Mouse (Mus musculus) hindbrain, embryonic 12.5 days (tissue): ENCODE measurements around the gene Nr1h2. TPM values are rescaled to one million over a fixed set of nuclear protein-coding genes. Genes with fewer than 3 reads are reported as not detected.
A peak's percentile ranks its signal among the peaks of the same experiment; 100 is the strongest.

Source experiments
- ATAC-seq: fragments of 200-750 bp; cut with Nextera tagmentation; 2 replicates; pipeline ENCODE4 v1.8.0; 2017; ENCODE audit warnings: moderate TSS enrichment; ENCODE audit not compliant: low FRiP score
- H3K27ac ChIP-seq: fragments of 300-500 bp; sonication (generic); 2 replicates; pipeline ENCODE4 v1.5.1; 2016; ENCODE audit warnings: mild to moderate bottlenecking
- H3K27me3 ChIP-seq: fragments of 300-500 bp; sonication (generic); 2 replicates; pipeline ENCODE4 v1.6.1; 2016; ENCODE audit warnings: mild to moderate bottlenecking
- H3K36me3 ChIP-seq: fragments of 300-500 bp; sonication (generic); 2 replicates; pipeline ENCODE4 v1.6.1; 2016; ENCODE audit warnings: mild to moderate bottlenecking
- H3K4me1 ChIP-seq: fragments of 300-500 bp; sonication (generic); 2 replicates; pipeline ENCODE4 v1.6.1; 2016
- H3K4me2 ChIP-seq: fragments of 300-500 bp; sonication (generic); replicated peaks from 2 replicates; pipeline ENCODE4 v1.6.1; 2016; ENCODE audit warnings: mild to moderate bottlenecking
- H3K4me3 ChIP-seq: fragments of 300-500 bp; sonication (generic); 2 replicates; pipeline ENCODE4 v1.5.1; 2016; ENCODE audit warnings: mild to moderate bottlenecking
- H3K9ac ChIP-seq: fragments of 300-500 bp; sonication (generic); 2 replicates; pipeline ENCODE4 v1.6.1; 2016; ENCODE audit warnings: mild to moderate bottlenecking, moderate library complexity
- H3K9me3 ChIP-seq: fragments of 300-500 bp; sonication (generic); replicated peaks from 2 replicates; pipeline ENCODE4 v1.6.1; 2016; ENCODE audit warnings: mild to moderate bottlenecking
- WGBS: fragments of 180-500 bp; shearing (Covaris S2); methylation state at CpG from one replicate; pipeline ENCODE4 v1.1.7; 2016; 5-methylcytosine and 5-hydroxymethylcytosine counted together
- polyA plus RNA-seq: library from polyadenylated mRNA; unstranded; fragments of >200 nt; fragmentation: Nextera tagmentation; extraction: Ambion mirVana; gene quantifications from 2 replicates; pipeline ENCODE4 v1.2.1, GENCODE M21; 2016

Gene Nr1h2
- polyA plus RNA-seq, 1 experiment from 2014 or later = 71.5 TPM

DNA sequence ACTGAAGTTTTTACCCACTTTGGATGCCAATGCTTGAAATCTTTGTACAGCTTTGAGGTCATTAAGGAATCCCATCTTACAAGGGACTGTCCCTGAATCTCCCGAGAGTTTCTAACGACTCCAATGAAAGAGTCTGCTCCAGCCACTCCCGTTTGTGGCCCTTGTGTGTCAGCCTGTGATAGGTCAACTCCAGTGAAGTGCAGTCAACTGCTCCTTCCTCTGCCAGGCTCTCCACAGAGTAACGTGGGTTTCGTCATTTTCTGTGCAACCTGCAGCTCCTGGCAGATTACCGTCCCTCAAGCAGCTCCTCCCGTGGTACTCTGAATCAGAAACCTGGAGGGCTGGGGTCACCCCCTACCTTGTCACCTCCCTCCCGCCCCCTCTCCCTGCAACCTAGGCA, 9.5 kb upstream of the Nr1h2 start:
- WGBS = 53% methylated on average over 8 of the region's 8 CpGs

DNA sequence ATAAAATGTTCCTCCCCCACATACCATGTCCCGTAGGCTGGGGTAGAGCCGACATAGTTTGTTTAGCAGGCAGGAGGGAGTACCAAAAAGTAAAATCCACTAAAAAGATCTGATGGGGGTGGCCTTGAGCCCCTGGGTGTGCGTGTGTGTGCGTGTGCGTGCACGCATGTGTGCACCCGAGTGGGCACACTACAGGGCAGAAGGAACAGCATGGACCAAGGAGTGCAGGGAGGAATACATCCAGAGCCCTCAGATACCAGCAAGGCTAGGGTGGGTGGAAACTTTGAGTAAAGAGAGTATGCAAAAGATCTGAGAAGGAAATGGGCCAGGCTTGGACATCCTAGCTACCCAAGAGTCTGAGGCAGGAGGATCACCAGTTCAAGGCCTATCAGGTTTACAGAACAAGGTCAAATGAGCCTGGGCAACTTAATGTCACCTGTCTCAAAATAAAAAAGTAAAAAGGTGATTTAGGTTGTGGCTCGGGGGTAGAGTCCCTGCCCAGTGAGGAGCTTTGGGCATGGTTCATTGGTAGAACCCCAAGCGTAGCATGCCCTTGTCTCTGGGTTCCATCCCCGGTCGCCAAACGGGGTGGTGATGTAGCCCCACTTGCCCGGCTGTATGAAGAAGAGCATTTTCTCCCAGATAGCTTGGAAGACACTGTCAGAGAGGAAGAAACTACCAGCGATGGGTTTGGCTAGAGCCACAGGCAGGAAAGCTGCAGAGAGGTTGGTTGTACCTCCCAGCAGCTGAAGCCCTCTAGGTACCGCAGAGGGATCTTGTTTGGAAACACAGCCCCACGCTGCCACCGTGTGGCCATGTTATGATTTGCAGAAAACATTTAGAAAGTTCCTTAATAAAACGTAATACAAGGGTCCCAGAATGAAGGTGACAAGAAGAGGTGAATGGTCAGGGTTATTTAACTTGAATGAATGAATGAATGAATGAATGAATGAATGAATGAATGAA, 7.0 kb upstream of the Nr1h2 start:
- Histone ChIP-seq H3K9ac (no peak overlapping the region), H3K4me3 (no peak overlapping the region), H3K27me3 (peaks cover 9% of the 10 kb centered on the region), H3K36me3 (no peaks in the 10 kb centered on the region), H3K4me2 (no peak overlapping the region), H3K27ac (no peak overlapping the region), H3K4me1 (no peaks in the 10 kb centered on the region), H3K9me3 (no peaks in the 10 kb centered on the region)
- peak; percentile 58; the same call in 1 of the 2 replicates for ATAC-seq
- WGBS = 54% methylated on average over 18 of the region's 18 CpGs

More for the DNA sequence above, 9.5 kb upstream of the Nr1h2 start:
- H3K4me2 ChIP-seq = no peak overlapping the region
- H3K27ac ChIP-seq = no peak overlapping the region
- H3K36me3 ChIP-seq = no peaks in the 10 kb centered on the region
- no peaks in the 10 kb centered on the region; the same call in 1 of the 2 replicates for H3K27me3 ChIP-seq
- no peak overlapping the region for H3K9ac ChIP-seq
- no peaks in the 10 kb centered on the region for H3K9me3 ChIP-seq
- ATAC-seq = no peak
- H3K4me3 ChIP-seq = no peak overlapping the region
- no peaks in the 10 kb centered on the region for H3K4me1 ChIP-seq

DNA sequence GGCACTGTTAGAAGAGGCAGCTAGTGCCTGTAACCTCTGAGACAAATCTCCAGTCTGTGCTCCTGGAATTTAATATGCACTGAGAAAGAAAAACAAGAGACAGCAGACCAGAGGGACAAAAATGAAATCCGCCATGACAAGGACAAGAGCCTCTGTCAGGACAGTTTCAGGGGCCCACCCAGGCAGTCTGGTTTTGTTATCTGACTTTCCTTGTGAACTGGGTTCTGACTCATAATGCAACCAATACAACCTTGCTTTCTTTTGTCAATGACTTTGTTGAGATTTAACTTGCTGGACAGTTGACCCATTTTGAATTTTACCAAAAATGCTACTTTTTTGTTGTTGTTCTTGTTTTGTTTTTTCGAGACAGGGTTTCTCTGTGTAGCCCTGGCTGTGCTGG, 3.9 kb upstream of the Nr1h2 start:
- no peak for ATAC-seq
- Histone ChIP-seq H3K27me3 (peaks cover 10% of the 10 kb centered on the region), H3K4me3 (no peak overlapping the region), H3K9ac (no peak overlapping the region), H3K4me2 (no peak overlapping the region), H3K27ac (no peak overlapping the region), H3K9me3 (no peaks in the 10 kb centered on the region), H3K4me1 (peaks cover 8% of the 10 kb centered on the region), H3K36me3 (no peaks in the 10 kb centered on the region)
- WGBS = 76% methylated on average over 2 of the region's 2 CpGs

DNA sequence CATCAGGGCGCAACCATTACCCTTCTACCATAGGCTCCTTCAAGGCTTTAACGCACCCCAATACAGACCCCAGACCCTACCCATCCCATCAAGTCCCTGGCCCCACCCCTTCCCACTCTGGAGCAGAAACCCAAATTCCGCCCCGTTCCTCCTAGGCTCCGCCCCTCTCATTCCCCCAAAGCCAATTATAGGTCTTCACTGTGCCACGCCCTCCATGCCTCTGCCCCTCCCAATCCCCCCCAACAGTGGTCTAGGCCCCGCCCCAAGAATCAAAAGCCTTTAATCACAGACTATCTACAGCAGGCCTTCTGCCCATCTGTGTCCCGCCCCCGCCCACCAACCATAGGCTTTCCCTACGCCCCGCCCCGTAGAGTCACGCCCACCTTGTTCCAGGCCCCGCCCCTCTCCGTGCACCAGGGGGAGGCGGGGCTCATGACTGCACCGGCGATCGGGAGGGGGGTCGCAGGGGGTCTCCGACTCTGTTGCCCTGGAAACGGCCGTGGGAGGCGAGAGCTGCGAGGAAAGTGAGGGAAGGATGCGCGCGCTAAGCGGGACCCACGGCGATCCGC, 471 bp downstream of the Nr1h2 start:
- Histone ChIP-seq H3K36me3 (peaks cover 30% of the 10 kb centered on the region), H3K4me3 (peak overlapping the region; percentile 85), H3K4me2 (peak overlapping the region; percentile 68), H3K4me1 (peaks cover 11% of the 10 kb centered on the region), H3K27me3 (peaks cover 10% of the 10 kb centered on the region), H3K27ac (peak overlapping the region; percentile 89), H3K9me3 (no peaks in the 10 kb centered on the region), H3K9ac (peak overlapping the region; percentile 62)
- WGBS = 2% methylated on average over 32 of the region's 32 CpGs
- peak; percentile 77 for ATAC-seq

- peak overlapping the region; percentile 68 for H3K4me2 ChIP-seq
- 82% methylated on average over 28 of the region's 31 CpGs for WGBS
- peaks cover 7% of the 10 kb centered on the region for H3K27me3 ChIP-seq
- ATAC-seq = no peak
- 0 out of 2 replicates have a peak overlapping the region, but pooled peaks have one; percentile 62 for H3K9ac ChIP-seq
- no peaks in the 10 kb centered on the region for H3K9me3 ChIP-seq
- no peak overlapping the region for H3K27ac ChIP-seq
- peaks cover 21% of the 10 kb centered on the region for H3K4me1 ChIP-seq
- peak overlapping the region; percentile 85; the same call in 1 of the 2 replicates for H3K4me3 ChIP-seq
- peaks cover 30% of the 10 kb centered on the region for H3K36me3 ChIP-seq
Measured at GRCm38 (mm10) chr7:44552141-44552908, 1.4 kb downstream of the Nr1h2 start.

- Histone ChIP-seq H3K4me1 (peaks cover 22% of the 10 kb centered on the region), H3K36me3 (peaks cover 30% of the 10 kb centered on the region)
- ATAC-seq = no peak
Measured at GRCm38 (mm10) chr7:44551731-44552130, 2.0 kb downstream of the Nr1h2 start.

GRCm38 (mm10) chr7:44551301-44551700, 2.5 kb downstream of the Nr1h2 start:
- Histone ChIP-seq H3K4me2 (no peak overlapping the region), H3K4me3 (no peak overlapping the region), H3K36me3 (peaks cover 30% of the 10 kb centered on the region), H3K27ac (no peak overlapping the region), H3K27me3 (peaks cover 4% of the 10 kb centered on the region; the same call in 1 of the 2 replicates), H3K9me3 (no peaks in the 10 kb centered on the region), H3K9ac (no peak overlapping the region), H3K4me1 (peaks cover 22% of the 10 kb centered on the region)
- no peak for ATAC-seq
- 93% methylated on average over 21 of the region's 21 CpGs for WGBS

More at GRCm38 (mm10) chr7:44551731-44552130, 2.0 kb downstream of the Nr1h2 start:
- WGBS = 75% methylated on average over 22 of the region's 22 CpGs
- H3K27ac ChIP-seq = no peak overlapping the region
- H3K4me2 ChIP-seq = no peak overlapping the region
- no peaks in the 10 kb centered on the region for H3K9me3 ChIP-seq
- H3K27me3 ChIP-seq = peaks cover 4% of the 10 kb centered on the region
- no peak overlapping the region for H3K4me3 ChIP-seq
- no peak overlapping the region for H3K9ac ChIP-seq

DNA sequence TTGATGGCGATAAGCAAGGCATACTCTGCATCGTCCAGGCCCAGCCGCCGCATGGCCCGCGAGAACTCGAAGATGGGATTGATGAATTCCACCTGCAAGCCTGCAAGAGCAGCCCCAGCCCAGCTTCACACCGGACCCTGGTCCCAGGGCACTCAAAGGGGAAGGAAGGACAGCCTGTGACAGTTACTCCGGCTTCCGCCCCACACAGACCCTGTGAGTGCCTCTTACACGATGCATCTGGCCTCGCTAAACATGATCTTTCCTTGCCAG, 3.4 kb downstream of the Nr1h2 start:
- no peak for ATAC-seq
- H3K36me3 ChIP-seq = peaks cover 30% of the 10 kb centered on the region
- peaks cover 22% of the 10 kb centered on the region for H3K4me1 ChIP-seq
- H3K9ac ChIP-seq = no peak overlapping the region
- H3K27ac ChIP-seq = no peak overlapping the region
- H3K4me3 ChIP-seq = no peak overlapping the region
- H3K27me3 ChIP-seq = no peaks in the 10 kb centered on the region
- H3K9me3 ChIP-seq = no peaks in the 10 kb centered on the region
- H3K4me2 ChIP-seq = no peak overlapping the region
- WGBS = 95% methylated on average over 12 of the region's 12 CpGs

DNA sequence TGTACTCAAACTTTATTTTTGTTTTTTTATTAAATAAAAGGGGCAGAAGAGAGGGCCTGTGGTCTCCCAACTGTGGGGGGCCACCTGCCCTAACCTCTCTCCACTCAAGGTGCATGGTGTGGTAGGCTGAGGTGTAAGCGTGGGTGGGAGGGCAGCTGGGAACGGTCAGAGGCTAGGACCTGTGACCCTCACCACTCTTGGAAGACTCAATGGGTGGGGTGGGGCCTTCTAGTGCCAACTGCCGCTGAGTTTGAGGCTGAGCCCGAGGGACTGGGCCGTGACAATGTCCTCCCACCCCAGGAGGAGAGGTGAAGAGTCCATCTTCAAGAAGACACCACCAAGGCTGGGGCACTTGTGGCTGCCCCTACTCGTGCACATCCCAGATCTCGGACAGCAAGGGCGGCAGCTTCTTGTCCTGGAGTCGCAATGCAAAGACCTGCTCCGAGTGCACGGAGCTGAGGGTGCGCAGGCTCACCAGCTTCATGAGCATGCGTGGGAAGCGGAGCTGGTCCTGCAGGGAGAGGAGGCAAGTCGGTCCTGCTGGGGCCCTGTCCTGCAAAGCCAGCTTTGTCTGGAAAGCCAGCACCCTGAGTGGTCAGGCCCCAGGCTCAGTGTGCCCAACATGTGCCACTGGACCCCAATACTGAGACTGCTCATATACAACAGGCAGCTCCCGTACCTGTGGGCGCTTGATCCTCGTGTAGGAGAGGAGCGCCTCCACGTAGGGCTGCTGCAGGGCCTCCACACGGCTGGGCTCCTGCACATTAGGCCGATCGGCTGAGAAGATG, 3.9 kb downstream of the Nr1h2 start:
- H3K4me2 ChIP-seq = no peak overlapping the region
- WGBS = 94% methylated on average over 23 of the region's 23 CpGs

GRCm38 (mm10) chr7:44548497-44549087, 5.2 kb downstream of the Nr1h2 start, which contains the start of gene Pold1:
Pold1 (minus strand) TSS chr7:44548849.
- Histone ChIP-seq H3K36me3 (peaks cover 30% of the 10 kb centered on the region), H3K4me3 (peak within 1 kb of the TSS; percentile 56), H3K4me2 (peak within 1 kb of the TSS; percentile 81), H3K27ac (peak within 1 kb of the TSS; percentile 46), H3K4me1 (peaks cover 22% of the 10 kb centered on the region), H3K27me3 (no peaks in the 10 kb centered on the region), H3K9me3 (no peaks in the 10 kb centered on the region), H3K9ac (peak within 1 kb of the TSS; percentile 67)
- under 1% methylated on average over 42 of the region's 43 CpGs for WGBS
- ATAC-seq = peak; percentile 91

More for the DNA sequence above, 3.9 kb downstream of the Nr1h2 start:
- Histone ChIP-seq H3K9me3 (no peaks in the 10 kb centered on the region), H3K9ac (no peak overlapping the region), H3K27me3 (no peaks in the 10 kb centered on the region), H3K27ac (no peak overlapping the region), H3K36me3 (peaks cover 30% of the 10 kb centered on the region), H3K4me1 (peaks cover 22% of the 10 kb centered on the region), H3K4me3 (no peak overlapping the region)
- no peak for ATAC-seq

GRCm38 (mm10) chr7:44547725-44548124, 6.0 kb downstream of the Nr1h2 start:
- H3K4me2 ChIP-seq = peak overlapping the region; percentile 81
- H3K9me3 ChIP-seq = no peaks in the 10 kb centered on the region
- H3K36me3 ChIP-seq = peaks cover 35% of the 10 kb centered on the region
- 25% methylated on average over 5 of the region's 5 CpGs for WGBS
- no peak overlapping the region for H3K27ac ChIP-seq
- H3K27me3 ChIP-seq = no peaks in the 10 kb centered on the region
- peak overlapping the region; percentile 56 for H3K4me3 ChIP-seq
- peaks cover 15% of the 10 kb centered on the region for H3K4me1 ChIP-seq
- ATAC-seq = no peak
- H3K9ac ChIP-seq = peak overlapping the region; percentile 67; the same call in 1 of the 2 replicates
